Mouse (Mus musculus) kidney, postnatal 36 days (tissue): ENCODE measurements at regions not wholly inside any gene's neighbourhood (a gene's known extent, or its start where the extent isn't known, plus 50 kb on each side); places are given as distances from the start of the nearest gene placed in this dataset.

Experiments
- DNase-seq, 2 experiments: peaks; one replicate each; pipeline ENCODE4 v3.0.0; 2021 to 2022; ENCODE audit warnings: mixed read lengths in 2 of 2

- no peak for DNase-seq
Measured at GRCm38 (mm10) chr6:107378489-107378888, 151.1 kb upstream of the Lrrn1 start.

DNA sequence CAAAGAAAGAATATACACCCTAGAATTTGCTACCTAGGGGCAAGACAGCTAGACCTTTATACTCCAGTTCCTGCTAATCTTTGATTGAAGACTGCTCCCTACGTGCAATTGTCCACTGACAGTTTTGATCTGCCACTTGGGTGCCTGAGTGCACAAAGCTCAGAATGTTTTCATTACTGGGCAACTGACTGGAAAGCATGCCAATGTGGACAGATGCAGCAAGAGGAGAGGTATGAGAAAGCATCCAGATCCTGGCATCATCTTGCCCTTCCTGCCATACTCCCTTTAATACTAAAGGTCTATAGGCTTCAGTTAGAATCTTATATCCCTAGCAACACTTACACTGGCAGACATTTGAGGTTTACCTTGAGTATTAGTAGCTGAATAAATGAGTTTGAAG lies 148.9 kb upstream of the Lrrn1 start:
- no peak for DNase-seq

GRCm38 (mm10) chr6:107386094-107386678 lies 143.4 kb upstream of the Lrrn1 start:
- no peak for DNase-seq

DNA sequence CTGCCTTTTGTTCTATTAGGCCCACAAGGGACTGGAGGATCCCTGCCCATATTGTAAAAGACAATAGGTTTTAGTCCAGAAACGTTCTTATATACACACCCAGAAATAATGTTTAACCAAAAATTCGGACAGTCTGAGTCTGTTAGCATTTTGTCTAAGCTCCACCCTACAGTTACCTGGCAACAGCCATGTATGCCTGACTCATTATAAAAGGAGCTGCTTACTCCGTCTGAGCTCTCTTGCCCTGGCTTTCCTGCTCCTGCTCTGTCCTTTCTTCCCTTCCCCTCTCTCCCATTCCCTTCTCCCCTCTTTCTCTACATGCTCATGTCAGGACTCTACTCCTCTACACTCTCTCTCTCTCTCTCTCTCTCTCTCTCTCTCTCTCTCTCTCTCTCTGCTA lies 139.7 kb upstream of the Lrrn1 start:
- DNase-seq, result no peak

- DNase-seq, result no peak
Measured at GRCm38 (mm10) chr6:107394611-107395010, 135.0 kb upstream of the Lrrn1 start.

DNA sequence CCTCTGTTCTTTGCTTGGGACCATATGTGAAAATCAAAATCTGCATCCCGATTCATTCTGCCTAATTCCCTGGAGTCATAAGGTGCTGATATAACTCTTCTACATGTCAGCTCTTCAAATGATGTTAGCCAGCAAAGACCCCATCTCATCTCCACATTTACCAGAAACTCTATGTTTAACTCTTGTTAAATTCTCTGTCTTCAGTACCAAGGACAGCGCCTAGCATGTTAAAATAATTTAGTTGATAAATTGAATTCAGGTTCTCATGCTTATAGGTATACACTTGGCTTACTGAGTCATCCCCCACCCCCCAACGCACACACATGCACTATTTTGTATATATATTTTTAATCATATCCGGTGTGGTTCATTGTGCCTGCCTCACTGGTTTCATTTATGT lies 113.8 kb upstream of the Lrrn1 start:
- DNase-seq, result no peak

GRCm38 (mm10) chr6:107422091-107422490 lies 107.5 kb upstream of the Lrrn1 start:
- no peak for DNase-seq

GRCm38 (mm10) chr6:107426529-107426928 lies 103.0 kb upstream of the Lrrn1 start:
- no peak for DNase-seq

DNA sequence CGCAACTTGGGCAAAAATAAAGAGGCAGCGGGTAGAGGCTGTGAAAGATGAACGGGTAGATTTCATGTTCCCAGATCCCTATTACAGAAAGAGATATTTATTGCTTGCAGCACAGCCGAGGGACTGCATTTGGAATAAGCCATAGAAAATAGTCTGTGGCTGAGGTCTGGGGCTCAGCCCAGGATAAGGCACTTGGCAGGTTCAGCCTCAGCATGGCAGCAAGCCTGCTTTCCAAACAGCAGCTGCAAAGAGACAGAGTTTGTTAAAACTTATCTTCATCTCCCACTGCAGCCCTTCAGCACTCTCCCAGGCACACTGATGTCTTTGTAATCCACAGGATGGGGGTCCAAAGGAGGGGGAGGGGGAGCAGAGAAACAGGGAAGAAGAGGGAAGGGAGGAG lies 98.5 kb upstream of the Lrrn1 start:
- DNase-seq, result no peak

- DNase-seq, result no peak
Measured at GRCm38 (mm10) chr6:107442058-107442457, 87.5 kb upstream of the Lrrn1 start.

GRCm38 (mm10) chr6:107444336-107444735 lies 85.2 kb upstream of the Lrrn1 start:
- no peak for DNase-seq

- DNase-seq, result no peak
Measured at GRCm38 (mm10) chr6:107459220-107459619, 70.3 kb upstream of the Lrrn1 start.

DNA sequence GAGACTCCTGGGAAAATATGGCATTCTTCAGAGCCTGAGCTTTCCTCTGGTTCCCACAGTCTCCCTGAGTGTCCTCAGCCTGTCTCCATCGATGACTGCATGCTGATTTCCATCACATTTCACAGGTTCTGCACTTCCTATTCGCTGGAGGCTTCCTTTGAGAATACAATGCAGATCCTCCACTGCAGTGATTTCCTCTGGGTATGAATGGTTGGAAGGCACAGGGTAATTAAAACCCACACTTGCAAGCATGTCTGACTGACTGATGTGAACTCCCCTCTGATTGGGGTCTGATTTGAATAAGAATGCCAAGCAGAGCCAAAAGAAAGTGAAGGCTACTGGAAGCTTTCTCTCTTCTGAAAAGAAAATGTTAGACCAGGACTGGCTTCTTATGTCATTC lies 67.1 kb upstream of the Lrrn1 start:
- no peak for DNase-seq

GRCm38 (mm10) chr6:107473395-107473794 lies 56.2 kb upstream of the Lrrn1 start:
- no peak for DNase-seq

DNA sequence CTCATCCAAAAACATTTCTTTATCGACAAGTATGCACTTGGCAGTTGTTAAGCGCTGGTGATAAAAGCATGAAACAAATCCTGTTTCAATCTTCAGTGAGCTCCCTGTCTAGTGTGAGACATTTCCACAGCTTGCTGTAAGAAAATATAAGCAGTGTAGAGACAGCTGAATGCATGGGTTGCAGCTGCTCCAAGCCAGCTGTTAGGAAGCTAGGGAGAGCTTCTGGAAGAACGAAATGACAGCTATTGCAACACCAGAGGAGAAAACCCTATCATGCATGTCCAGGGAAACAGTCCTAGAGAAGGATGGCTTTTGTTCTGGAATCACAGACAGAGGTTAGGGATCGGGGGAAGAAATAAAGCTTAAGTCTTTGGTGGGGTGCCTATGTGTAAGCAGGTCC lies 55.4 kb upstream of the Lrrn1 start:
- no peak for DNase-seq
